Mouse (Mus musculus): ENCODE measurements around the gene Gna14.

The Gna14 gene

GRCm38 (mm10) chr19:16456181-16456580 lies 20.6 kb downstream of the Gna14 start:
- no peak for DNase-seq (ENCODE audit: low spot score)

DNA sequence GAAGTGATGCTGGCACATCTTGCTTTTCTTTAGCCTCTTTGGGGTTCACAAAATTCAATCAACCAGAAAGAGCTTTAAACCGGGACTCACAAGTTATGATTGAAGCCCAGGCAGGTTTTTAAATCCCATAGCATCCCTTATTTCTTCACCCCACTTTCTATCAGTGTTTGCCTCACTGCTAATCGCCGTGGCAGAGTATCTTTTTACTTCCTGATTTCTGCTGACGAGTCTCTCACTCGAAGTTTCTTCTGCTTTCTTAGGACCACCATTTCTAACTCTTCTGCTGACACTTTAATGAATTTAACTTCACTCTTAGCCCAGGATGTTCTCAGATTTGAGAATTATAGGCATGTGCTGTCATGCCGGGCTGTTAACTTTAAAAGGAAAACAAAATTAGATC lies 21.6 kb downstream of the Gna14 start:
- no peak for DNase-seq (ENCODE audit: low spot score)

DNA sequence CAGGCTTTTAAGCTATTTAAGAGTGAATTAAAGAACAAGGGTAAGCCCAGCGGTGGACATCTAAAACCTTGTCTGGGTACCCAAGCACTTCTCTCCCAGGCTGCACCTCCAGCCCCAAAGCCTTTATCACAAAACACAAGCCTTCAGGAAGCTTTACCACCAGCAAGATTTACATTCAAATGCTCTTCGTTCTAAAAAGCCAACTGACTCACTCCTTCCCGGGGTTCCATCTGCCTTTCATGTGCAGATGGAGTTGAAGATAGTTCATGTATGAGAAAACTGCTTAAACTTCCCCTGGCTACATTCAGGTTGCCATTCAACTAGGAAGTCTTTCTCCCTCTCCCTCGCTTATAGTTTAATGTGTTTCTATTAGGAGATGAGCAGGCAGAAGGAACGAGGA lies 23.8 kb downstream of the Gna14 start:
- no peak for DNase-seq (ENCODE audit: low spot score)

- no peak for DNase-seq (ENCODE audit: low spot score)
Measured at GRCm38 (mm10) chr19:16460292-16460691, 24.7 kb downstream of the Gna14 start.

- no peak for DNase-seq (ENCODE audit: low spot score)
Measured at GRCm38 (mm10) chr19:16460831-16461230, 25.3 kb downstream of the Gna14 start.

- DNase-seq (ENCODE audit: low spot score): no peak
Measured at GRCm38 (mm10) chr19:16462461-16462860, 26.9 kb downstream of the Gna14 start.

DNA sequence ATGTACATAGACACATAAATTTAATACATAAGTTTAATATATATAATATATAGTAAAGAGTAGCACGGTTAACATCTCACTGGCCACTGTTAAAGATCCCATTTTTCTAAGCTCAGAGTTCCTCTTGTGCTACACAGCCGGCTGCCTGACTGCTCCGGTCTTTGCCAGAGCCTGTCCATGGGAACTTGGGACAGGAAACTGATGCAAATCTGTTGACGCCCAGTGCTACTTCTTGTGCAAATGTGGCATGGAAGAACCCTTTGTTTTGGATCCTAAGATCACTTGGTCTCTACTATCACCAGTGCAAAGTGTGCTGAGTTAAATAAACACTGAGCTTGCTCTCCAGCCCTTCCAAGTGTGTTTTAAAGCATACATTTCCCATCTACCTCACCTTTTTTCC lies 29.2 kb downstream of the Gna14 start:
- DNase-seq (ENCODE audit: low spot score): no peak

DNA sequence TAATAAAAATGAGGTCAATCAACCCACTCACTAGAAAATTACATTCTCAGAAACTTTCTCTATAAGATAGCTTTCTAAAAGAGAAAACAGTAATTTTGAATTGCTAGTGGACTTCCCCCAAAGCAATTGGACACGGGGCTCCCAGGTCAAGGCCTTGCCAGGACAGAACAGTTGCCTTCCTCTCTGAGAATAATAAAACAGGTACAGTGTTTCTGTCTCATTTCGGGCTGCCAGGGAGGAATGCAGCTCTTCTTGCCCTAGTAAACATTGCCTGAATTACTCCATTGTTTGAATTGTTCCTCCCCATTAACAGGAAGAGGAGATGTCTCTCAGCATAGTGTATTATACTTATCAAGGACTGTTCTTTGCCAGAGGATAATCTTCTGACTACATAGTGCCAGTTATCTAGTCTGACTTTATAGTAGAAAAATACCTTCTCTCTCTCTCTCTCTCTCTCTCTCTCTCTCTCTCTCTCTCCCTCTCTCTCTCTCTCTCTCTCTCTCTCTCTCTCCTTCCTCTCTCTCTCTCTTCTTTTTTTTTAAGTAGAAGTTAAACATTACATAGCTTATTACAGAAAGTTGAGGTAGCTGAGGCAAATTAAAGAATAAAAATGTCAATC lies 33.3 kb downstream of the Gna14 start:
- no peak for DNase-seq (ENCODE audit: low spot score)

DNA sequence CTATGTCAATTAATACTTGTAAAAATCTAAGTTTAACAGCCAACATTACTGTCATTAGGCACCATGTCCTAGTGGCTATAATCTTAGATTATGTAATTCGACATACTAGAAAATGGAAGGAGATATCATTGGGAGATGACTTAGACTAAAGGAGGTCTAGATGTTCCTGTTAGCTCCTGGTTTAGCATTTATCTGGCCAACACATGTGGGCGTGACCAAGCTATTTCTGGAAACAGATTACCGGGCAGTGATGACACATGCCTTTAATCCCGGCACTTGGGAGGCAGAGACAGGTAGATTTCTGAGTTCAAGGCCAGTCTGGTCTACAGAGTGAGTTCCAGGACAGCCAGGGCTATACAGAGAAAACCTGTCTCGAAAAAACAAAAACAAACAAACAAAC lies 37.1 kb downstream of the Gna14 start:
- no peak for DNase-seq (ENCODE audit: low spot score)

- DNase-seq (ENCODE audit: low spot score): no peak
Measured at GRCm38 (mm10) chr19:16477314-16477946, 41.9 kb downstream of the Gna14 start.

DNA sequence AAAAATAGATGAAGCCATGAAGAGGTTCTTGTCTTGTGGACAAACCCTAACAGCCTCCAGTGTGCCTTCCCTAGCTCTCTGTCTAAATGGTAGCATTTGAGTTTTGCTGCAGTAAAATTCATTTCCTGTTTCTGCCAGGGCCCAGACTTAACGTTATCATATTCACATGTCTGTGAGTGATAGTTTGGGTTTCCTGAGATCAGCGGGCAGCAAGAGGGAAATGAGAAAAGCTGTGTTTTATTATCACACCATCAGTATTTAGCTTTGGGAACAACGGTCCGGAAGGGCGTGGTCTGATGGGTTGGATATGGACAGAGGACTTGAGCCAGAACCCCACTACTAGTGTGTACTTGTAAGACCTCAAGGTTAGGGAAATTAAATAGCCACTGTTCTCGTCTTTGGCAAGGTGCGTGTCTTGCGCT lies 42.6 kb downstream of the Gna14 start:
- no peak for DNase-seq (ENCODE audit: low spot score)

DNA sequence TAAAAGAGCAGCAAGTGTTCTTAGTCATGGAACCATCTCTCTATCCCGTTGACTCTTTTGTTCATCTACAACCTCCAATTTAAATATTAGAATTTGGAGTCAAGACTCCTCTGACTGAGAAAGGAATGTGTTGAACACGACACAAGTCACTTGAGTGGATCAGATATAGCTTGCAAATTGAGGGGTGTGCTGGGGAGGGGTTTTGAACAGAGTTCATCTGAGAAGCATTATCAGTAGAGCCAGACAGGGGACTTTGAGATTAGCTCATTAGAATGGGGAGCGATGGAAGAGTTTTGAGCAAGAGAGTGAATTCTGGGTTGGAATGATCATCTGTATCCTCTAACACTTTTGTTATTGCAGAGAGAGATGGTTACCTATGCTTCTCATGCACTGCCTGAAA lies 46.5 kb downstream of the Gna14 start:
- no peak for DNase-seq (ENCODE audit: low spot score)

- no peak for DNase-seq (ENCODE audit: low spot score)
Measured at GRCm38 (mm10) chr19:16484237-16484636, 48.7 kb downstream of the Gna14 start.

DNA sequence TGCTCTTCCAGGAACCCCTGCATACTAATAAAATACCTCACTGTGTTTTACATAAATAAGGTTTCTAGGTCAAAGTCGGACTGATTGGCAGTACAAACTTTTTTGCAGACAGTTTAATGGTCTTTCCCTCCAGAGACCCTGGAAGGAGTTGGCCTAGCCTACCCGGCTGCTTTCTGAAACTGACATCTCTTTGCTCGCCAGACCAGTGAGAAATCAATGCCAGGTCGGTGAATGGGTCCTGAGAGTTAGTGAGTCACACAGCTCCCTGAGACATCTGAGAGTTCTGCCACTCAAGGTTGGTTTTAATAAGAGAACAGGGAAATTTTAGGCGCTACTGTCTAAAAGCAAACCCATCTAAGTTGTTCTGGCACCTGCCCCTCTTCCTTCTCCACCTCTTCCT lies 49.1 kb downstream of the Gna14 start:
- DNase-seq (ENCODE audit: low spot score): no peak

GRCm38 (mm10) chr19:16490756-16491155 lies 55.2 kb downstream of the Gna14 start:
- no peak for DNase-seq (ENCODE audit: low spot score)

GRCm38 (mm10) chr19:16491497-16491896 lies 55.9 kb downstream of the Gna14 start:
- no peak for DNase-seq (ENCODE audit: low spot score)

DNA sequence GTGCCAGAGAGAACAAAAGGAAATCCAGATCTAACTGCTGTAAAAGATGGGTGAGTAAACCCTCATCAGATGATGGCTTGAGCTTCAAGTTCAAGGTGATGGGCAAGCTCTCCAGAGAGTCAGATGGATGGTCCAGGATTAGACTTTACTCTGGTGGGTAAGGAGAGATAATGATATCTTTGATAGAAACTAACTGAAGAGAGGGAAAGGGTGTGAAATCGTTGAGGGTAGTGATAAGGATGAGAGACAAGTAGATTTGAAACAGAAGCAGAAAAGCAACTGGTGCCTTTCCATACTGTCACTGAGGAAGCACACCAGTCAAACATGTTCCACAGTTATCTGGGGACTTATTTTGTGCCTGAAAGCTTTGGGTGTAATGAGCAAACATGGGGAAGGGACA lies 56.9 kb downstream of the Gna14 start:
- no peak for DNase-seq (ENCODE audit: low spot score)

GRCm38 (mm10) chr19:16494816-16495516 lies 59.4 kb downstream of the Gna14 start:
- DNase-seq (ENCODE audit: low spot score): no peak

DNA sequence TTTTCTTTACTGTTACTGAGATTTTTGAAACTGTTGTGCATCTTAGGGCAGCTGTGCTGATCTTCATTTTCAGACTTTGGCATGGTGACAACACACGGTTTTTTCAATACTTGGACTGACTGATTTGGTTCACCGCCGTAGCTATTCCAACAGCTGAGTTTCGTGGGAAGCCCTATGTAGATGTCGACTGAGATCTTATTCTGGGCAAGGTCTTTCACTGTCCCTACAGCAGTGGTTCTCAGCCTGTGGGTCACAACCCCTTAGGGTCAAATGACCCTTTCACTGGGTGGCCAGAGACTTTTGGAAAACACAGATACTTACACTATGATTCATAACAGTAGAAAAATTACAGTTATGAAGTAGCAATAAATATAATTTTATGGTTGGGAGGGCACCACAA lies 60.5 kb downstream of the Gna14 start:
- no peak for DNase-seq (ENCODE audit: low spot score)

DNA sequence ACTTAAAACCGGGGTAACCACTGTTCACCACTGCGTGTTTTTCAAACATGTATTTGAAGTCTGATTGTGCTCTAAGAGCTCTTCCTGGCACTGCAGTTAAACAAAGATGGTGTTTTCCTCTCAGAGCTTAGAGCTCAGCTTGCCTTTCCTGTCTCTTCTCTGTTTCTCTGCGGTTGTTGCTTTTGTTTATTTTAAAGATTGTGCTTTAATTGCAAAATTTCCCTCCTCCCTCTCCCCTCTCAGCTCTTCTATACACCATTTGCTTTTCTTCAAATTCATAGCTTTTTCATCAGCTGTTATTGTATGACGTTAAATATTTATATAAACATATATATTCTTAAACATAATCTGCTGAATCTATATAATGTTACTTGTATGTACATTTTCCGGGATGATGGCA lies 66.5 kb downstream of the Gna14 start:
- no peak for DNase-seq (ENCODE audit: low spot score)

- DNase-seq (ENCODE audit: low spot score): no peak
Measured at GRCm38 (mm10) chr19:16506711-16507364, 71.3 kb downstream of the Gna14 start.

DNA sequence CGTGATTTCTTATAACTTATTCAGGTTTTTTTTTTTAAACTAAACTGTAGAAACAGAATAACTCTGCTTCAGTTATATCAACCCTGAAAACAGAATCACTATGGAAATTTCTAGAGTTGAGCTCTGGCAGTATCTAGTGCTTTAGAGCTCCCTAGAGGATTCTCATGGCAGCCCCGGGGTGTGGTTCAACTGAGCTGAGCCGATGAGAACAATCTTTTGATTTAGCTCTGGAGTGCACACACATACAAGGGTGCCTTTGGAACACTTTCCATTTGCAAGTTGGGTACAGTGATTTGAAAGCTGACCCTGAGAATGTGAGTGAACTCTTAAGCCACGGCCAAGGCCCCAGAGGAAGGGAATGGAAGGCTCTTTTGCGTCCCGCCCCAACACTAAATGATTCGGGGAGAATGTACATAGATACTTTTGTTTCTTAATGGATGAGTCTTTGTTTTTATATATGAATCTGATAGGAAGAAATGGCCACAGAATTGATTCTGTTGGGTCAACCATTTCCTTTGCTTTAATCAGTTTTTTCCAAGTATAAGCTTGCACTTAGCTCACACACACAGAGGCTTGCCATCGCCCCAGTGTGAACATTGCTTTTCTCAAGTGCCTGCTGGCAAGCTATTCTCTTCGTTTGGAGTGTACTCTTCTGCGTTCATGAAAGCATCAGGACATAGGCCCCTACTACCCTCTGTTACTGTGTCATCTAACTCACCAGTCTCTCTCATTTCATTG lies 75.0 kb downstream of the Gna14 start:
- no peak for DNase-seq (ENCODE audit: low spot score)
